Mouse (Mus musculus): ENCODE measurements around the gene Fkbp15. TPM values are rescaled to one million over a fixed set of nuclear protein-coding genes. Genes with fewer than 3 reads are reported as not detected.

The Fkbp15 gene
- 15.0 and 16.2 TPM in 2 replicates for polyA plus RNA-seq (2015; fragmentation: Nextera tagmentation; extraction: Ambion mirVana)

- peak within 1 kb of the TSS; percentile 80 for H3K27ac ChIP-seq (replicated peaks)
- H3K4me3 ChIP-seq (ENCODE audit: low read depth, low read length): peak within 1 kb of the TSS; percentile 84
- TF ChIP-seq EP300 (optimal IDR thresholded peaks at IDR 0.05): no peak
- peak; percentile 24; the same call in 1 of the 2 replicates for TF ChIP-seq CTCF (IDR thresholded peaks at IDR 0.05; ENCODE audit: low read depth)
- ATAC-seq (ENCODE audit: low FRiP score, low TSS enrichment) (peak; percentile 100), DNase-seq (ENCODE audit: low spot score) (peak; percentile 98)
- peak within 1 kb of the TSS; percentile 81 for H3K9ac ChIP-seq (ENCODE audit: low read length)
- H3K36me3 ChIP-seq (ENCODE audit: control insufficient read depth, insufficient read depth, low read length): no peaks in the 10 kb centered on the region
- no peaks in the 10 kb centered on the region for H3K27me3 ChIP-seq (ENCODE audit: control insufficient read depth, insufficient read depth, low read length)
- H3K9me3 ChIP-seq (ENCODE audit: control insufficient read depth, low read length): no peaks in the 10 kb centered on the region
- WGBS: under 1% methylated on average over 46 of the region's 51 CpGs
- H3K4me1 ChIP-seq (replicated peaks; ENCODE audit: control insufficient read depth, insufficient read depth): no peaks in the 10 kb centered on the region; the same call in 1 of the 2 replicates
- peak within 1 kb of the TSS; percentile 77 for H3K4me2 ChIP-seq (replicated peaks; ENCODE audit: low read depth)
Observed at GRCm38 (mm10) chr4:62360088-62360804, at the start of gene Fkbp15, which contains the start of gene Slc31a1. Fkbp15 (minus strand) TSS chr4:62360548. Slc31a1 (plus strand) TSS chr4:62360727.

- no peaks in the 10 kb centered on the region for H3K9me3 ChIP-seq (ENCODE audit: control insufficient read depth, low read length)
- H3K4me3 ChIP-seq (ENCODE audit: low read depth, low read length): peak overlapping the region; percentile 65
- 11% methylated on average over 6 of the region's 6 CpGs for WGBS
- ATAC-seq (ENCODE audit: low FRiP score, low TSS enrichment) (no peak), DNase-seq (ENCODE audit: low spot score) (no peak)
- H3K36me3 ChIP-seq (ENCODE audit: control insufficient read depth, insufficient read depth, low read length): peaks cover 6% of the 10 kb centered on the region
- no peaks in the 10 kb centered on the region for H3K27me3 ChIP-seq (ENCODE audit: control insufficient read depth, insufficient read depth, low read length)
- peak overlapping the region; percentile 86 for H3K27ac ChIP-seq (replicated peaks)
- peak overlapping the region; percentile 76 for H3K9ac ChIP-seq (ENCODE audit: low read length)
- H3K4me1 ChIP-seq (replicated peaks; ENCODE audit: control insufficient read depth, insufficient read depth): peaks cover 4% of the 10 kb centered on the region; the same call in 1 of the 2 replicates
- TF ChIP-seq CTCF (IDR thresholded peaks at IDR 0.05; ENCODE audit: low read depth): no peak
- no peak for TF ChIP-seq EP300 (optimal IDR thresholded peaks at IDR 0.05)
- H3K4me2 ChIP-seq (replicated peaks; ENCODE audit: low read depth): peak overlapping the region; percentile 54
Observed at GRCm38 (mm10) chr4:62409615-62410014, 49.3 kb upstream of the Fkbp15 start.

GRCm38 (mm10) chr4:62408601-62409282, 48.4 kb upstream of the Fkbp15 start, which contains the start of the genes Cdc26 and Prpf4:
Cdc26 (minus strand) TSS chr4:62408642.
Prpf4 (plus strand) TSS chr4:62408797.
- peaks cover 4% of the 10 kb centered on the region; the same call in 1 of the 2 replicates for H3K4me1 ChIP-seq (replicated peaks; ENCODE audit: control insufficient read depth, insufficient read depth)
- under 1% methylated on average over 39 of the region's 39 CpGs for WGBS
- TF ChIP-seq CTCF (IDR thresholded peaks at IDR 0.05; ENCODE audit: low read depth) (no peak), EP300 (optimal IDR thresholded peaks at IDR 0.05) (peak; percentile 49)
- peak within 1 kb of the TSS; percentile 65 for H3K4me3 ChIP-seq (ENCODE audit: low read depth, low read length)
- H3K9ac ChIP-seq (ENCODE audit: low read length): peak within 1 kb of the TSS; percentile 84
- H3K36me3 ChIP-seq (ENCODE audit: control insufficient read depth, insufficient read depth, low read length): peaks cover 6% of the 10 kb centered on the region
- H3K9me3 ChIP-seq (ENCODE audit: control insufficient read depth, low read length): no peaks in the 10 kb centered on the region
- DNase-seq (ENCODE audit: low spot score) (peak; percentile 98), ATAC-seq (ENCODE audit: low FRiP score, low TSS enrichment) (peak; percentile 99)
- no peaks in the 10 kb centered on the region for H3K27me3 ChIP-seq (ENCODE audit: control insufficient read depth, insufficient read depth, low read length)
- peak within 1 kb of the TSS; percentile 86 for H3K27ac ChIP-seq (replicated peaks)
- peak within 1 kb of the TSS; percentile 54 for H3K4me2 ChIP-seq (replicated peaks; ENCODE audit: low read depth)

GRCm38 (mm10) chr4:62407730-62408582, 47.6 kb upstream of the Fkbp15 start:
- under 1% methylated on average over 35 of the region's 35 CpGs for WGBS
- peak; percentile 69 for DNase-seq (ENCODE audit: low spot score)

GRCm38 (mm10) chr4:62406133-62406532, 45.8 kb upstream of the Fkbp15 start:
- WGBS: 82% methylated on average over 4 of the region's 4 CpGs
- H3K36me3 ChIP-seq (ENCODE audit: control insufficient read depth, insufficient read depth, low read length): peaks cover 11% of the 10 kb centered on the region
- no peaks in the 10 kb centered on the region for H3K9me3 ChIP-seq (ENCODE audit: control insufficient read depth, low read length)
- no peaks in the 10 kb centered on the region for H3K27me3 ChIP-seq (ENCODE audit: control insufficient read depth, insufficient read depth, low read length)
- H3K27ac ChIP-seq (replicated peaks): no peak overlapping the region
- H3K4me3 ChIP-seq (ENCODE audit: low read depth, low read length): no peak overlapping the region
- ATAC-seq (ENCODE audit: low FRiP score, low TSS enrichment) (no peak), DNase-seq (ENCODE audit: low spot score) (no peak)
- no peak for TF ChIP-seq CTCF (IDR thresholded peaks at IDR 0.05; ENCODE audit: low read depth)
- no peak for TF ChIP-seq EP300 (optimal IDR thresholded peaks at IDR 0.05)
- H3K9ac ChIP-seq (ENCODE audit: low read length): no peak overlapping the region
- H3K4me1 ChIP-seq (replicated peaks; ENCODE audit: control insufficient read depth, insufficient read depth): peaks cover 4% of the 10 kb centered on the region; the same call in 1 of the 2 replicates
- H3K4me2 ChIP-seq (replicated peaks; ENCODE audit: low read depth): no peak overlapping the region

More at GRCm38 (mm10) chr4:62407730-62408582, 47.6 kb upstream of the Fkbp15 start:
- Histone ChIP-seq H3K9ac (ENCODE audit: low read length) (peak overlapping the region; percentile 84), H3K27me3 (ENCODE audit: control insufficient read depth, insufficient read depth, low read length) (no peaks in the 10 kb centered on the region), H3K4me2 (replicated peaks; ENCODE audit: low read depth) (peak overlapping the region; percentile 47), H3K36me3 (ENCODE audit: control insufficient read depth, insufficient read depth, low read length) (peaks cover 6% of the 10 kb centered on the region), H3K4me1 (replicated peaks; ENCODE audit: control insufficient read depth, insufficient read depth) (peaks cover 4% of the 10 kb centered on the region; the same call in 1 of the 2 replicates), H3K9me3 (ENCODE audit: control insufficient read depth, low read length) (no peaks in the 10 kb centered on the region), H3K27ac (replicated peaks) (peak overlapping the region; percentile 85), H3K4me3 (ENCODE audit: low read depth, low read length) (peak overlapping the region; percentile 65)
- ATAC-seq (ENCODE audit: low FRiP score, low TSS enrichment): peak; percentile 49
- TF ChIP-seq EP300 (optimal IDR thresholded peaks at IDR 0.05): peak; percentile 32
- peak; percentile 75 for TF ChIP-seq CTCF (IDR thresholded peaks at IDR 0.05; ENCODE audit: low read depth)
